Mouse (Mus musculus): ENCODE data around the gene Ddx51.

Ddx51 gene

DNA sequence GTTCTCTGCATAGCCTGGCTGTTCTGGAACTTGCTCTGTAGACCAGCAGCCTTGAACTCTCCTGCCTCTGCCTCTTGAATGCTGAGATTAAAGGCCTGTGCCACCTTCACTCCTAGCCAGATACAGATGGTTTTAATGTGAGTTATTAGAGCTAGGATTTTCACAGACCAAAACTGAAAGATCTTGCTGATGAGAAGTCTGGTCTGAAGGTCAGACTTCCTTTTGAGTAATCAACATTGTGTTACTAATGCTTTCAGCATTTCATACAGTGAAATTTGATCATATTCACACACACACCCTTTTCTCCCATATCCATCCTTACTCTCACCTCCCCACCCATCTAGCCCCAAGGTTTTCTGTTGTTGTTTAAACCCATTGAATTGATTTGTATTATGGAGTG lies 6.4 kb downstream of the Ddx51 start:
- DNase-seq (ENCODE audit: low read depth): no peak

DNA sequence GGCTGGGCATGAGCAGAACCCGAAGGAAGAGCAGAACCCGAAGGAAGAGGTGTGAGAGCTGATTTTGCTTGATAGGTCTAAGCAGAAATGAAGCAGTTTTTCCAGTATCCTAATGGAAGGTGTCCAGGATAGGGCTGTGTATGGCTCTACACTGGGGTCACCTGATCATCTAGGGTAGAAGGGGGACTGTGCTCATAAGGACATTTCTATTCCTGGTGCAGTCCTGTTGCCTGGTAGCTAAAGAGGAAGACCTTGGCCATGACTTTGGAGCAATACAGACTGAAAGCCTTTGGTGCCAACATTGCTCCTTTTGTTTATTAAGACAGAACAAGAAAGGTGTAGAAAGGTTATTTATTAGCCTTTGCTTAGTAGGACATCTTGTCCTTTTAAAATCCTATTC lies 10.8 kb downstream of the Ddx51 start:
- no peak for DNase-seq (ENCODE audit: low read depth)

DNA sequence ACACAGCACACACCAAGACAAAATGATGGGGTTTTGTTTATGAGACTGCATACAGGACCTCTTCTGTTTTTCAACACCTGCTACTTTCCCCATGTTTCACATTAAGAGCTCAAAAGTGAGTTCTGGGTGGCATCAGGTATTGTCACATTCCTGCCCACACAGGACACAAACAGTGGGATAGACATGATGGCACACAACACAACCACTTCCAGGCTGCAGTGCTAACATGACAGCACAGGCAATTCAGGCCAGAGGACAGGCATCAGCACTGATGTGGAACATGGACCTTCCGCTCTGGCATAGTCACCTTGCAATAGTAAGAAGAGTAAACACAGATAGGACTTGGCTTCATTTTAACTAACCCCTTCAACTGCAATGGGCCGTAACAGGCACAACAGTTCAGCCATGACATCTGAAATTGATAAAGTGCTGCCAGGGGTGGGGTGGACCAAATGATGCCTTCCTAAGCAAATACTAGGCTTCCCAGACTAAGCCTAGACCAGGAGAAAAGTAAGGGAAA lies 11.6 kb downstream of the Ddx51 start:
- DNase-seq (ENCODE audit: low read depth): no peak

DNA sequence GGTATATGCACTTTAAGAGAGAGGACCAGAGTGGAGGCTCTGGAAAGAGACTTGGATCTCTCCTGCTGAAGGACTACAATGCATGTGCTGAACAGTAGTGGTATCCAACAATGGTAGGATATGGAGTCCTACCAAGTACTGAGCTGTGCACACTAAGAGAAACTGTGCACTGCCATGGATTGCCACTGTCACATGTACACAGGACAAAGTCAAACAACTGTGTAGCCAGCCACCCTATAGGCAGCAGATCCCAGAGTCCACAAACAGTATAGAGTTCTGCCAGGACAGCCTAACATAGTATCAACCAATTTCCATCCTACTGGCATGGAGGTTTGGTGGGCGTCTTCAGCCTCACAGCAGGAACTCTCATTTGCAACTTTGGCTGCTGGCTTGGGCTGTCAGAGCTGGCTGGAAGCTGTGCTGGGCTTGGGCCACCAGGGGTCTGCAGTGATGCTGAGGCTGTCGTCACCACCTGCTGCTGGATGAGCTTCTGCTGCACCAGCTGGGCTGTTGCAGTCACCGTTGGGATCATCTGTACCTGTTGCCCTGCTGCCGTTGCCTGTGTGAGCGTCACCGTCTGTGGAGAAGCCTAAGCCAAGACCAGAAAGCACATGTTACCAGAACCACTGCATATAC lies 12.4 kb downstream of the Ddx51 start:
- DNase-seq (ENCODE audit: low read depth): no peak

DNA sequence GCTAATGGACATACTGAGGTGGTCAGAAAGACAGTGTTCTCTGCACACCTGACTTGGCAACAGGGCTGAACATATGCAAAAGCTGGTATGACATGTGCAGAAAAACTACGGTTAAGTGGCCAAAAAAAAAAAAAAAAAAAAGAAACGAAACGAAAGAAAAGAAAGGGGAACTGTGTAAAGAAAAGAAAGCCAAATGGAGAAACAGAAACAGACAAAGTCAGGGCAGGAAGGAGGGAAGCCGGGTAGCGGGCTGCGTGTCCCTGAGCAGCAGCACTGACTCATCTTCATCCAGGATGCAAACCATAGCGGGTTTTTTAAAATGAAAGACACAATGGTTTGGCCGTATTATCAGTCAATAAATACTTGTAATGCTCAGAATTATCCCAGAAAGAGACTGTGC lies 28.8 kb downstream of the Ddx51 start:
- DNase-seq (ENCODE audit: low read depth): no peak

DNA sequence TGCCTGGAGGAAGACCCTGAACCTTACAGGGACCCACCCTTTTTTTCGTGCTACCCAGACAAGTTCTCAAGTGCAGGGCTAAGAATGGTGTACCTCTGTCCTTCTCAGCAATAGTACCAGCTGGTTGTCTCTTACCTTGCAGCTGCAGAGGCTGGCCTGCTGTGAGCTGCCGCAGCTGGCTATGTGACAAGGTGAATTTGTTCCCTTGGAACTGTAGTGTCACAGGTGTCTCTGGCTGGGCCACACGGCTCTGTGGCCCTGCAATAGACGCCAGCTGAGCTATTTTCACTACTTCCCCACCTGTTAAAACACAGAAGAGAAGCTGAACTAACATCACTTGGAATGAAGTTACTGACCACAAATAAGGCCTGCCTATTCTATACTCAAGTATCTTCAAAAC lies 45.4 kb downstream of the Ddx51 start:
- no peak for DNase-seq (ENCODE audit: low read depth)

DNA sequence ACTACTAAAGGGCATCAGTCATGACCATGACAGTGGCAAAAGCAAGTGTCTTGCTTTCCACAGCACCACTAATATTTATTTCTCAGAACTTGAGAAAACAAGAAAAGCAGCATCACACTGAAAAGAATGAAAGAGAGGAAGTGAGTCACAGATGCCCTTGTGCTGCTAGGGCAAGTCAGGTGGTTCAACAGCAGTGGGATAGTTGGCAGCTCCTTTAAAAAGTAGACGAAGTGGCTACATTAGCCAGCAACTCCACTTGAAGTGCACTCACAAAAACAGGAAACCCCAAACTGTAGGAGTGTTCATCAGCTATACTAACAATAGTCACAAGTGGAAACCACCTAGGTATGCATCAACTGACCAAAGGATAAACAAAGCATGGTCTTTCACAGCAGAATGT lies 50.8 kb downstream of the Ddx51 start:
- DNase-seq (ENCODE audit: low read depth): no peak

DNA sequence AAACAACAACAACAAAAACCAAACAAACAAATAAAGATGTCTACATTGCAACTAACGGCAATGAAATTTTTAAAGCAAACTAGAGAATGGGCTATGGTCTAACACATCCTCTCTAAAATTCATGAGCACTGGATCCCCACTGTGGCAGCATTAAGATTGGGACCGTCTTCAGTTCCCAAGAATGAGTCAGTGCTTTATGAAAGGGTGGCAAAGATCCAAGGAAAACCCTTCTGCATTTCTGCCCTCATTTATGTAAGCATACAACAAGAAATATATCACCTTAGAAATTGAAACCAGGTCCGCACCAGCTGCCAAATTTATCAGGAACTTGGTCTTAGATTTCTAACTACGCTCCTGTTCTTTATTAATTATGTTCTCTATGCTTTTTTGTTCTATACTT lies 56.0 kb downstream of the Ddx51 start:
- no peak for DNase-seq (ENCODE audit: low read depth)

All from induced T-regulatory cell, adult 2 months (primary cell).